Mouse (Mus musculus): ENCODE data around the gene Copb1.

Copb1 gene

GRCm38 (mm10) chr7:114253885-114254833, at the start of gene Copb1:
Copb1 (minus strand) TSS chr7:114254711.
- peak; percentile 76 for DNase-seq (ENCODE audit: low spot score)

GRCm38 (mm10) chr7:114301293-114301782, 46.8 kb upstream of the Copb1 start:
- no peak for DNase-seq (ENCODE audit: low spot score)

DNA sequence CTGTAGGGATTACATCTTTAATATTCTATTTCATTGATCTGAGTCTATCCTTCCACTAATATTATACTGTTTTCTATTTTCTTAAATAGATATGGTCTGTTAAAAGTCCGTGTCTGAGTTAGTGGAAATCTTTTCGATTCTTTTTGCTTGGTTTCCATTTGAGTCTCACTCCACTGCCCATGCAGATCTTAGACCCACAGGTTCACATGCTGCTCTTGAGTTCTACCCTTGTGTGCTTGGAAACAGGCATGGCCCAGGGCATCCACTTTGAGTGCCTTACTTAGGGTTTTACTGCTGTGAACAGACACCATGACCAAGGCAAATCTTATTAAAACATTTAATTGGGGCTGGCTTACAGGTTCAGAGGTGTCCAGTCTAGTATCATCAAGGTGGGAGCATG, 46.3 kb upstream of the Copb1 start:
- no peak for DNase-seq (ENCODE audit: low spot score)

DNA sequence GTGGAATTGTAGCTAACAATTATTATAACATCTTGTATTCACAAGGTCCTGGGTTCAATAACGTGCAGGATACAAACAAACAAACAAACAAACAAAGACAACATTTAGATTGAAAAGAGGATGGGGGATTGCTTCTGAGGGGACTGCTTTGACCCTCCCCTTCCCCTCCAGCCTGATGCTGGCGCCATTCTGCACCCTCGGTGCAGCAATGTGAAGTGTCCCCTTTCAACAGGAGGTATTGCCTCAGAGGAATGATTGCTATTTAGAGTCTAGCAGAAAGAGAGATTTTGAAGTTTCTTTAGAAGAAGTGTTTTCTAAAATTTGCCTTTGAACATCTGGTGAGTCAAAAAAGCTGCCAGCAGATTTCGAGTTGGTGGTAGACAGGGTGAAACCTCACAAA, 44.7 kb upstream of the Copb1 start:
- no peak for DNase-seq (ENCODE audit: low spot score)

DNA sequence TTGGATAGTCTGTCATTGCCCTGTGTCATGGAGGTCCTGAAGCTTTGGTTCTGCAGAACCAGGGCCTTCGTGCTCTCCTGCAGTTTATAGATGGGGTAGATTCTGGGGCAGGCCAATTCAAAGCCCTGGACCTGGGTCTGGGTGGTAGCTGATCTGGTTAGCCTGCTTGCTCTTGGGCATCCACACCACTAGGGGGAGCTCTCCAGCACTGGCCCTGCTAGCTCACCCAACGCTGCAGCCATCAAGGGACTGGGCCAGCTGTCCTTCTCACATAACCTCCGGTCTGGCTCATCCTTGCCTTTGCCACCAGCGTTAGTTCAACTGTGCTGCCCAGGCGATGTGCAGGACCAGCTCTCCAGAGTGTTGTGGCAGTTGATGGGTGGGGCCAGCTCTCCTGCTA, 40.2 kb upstream of the Copb1 start:
- DNase-seq (ENCODE audit: low spot score) = no peak

GRCm38 (mm10) chr7:114293903-114294302, 39.4 kb upstream of the Copb1 start:
- no peak for DNase-seq (ENCODE audit: low spot score)

- DNase-seq (ENCODE audit: low spot score) = no peak
These were observed 38.0 kb upstream of the Copb1 start for GRCm38 (mm10) chr7:114292501-114292971.

DNA sequence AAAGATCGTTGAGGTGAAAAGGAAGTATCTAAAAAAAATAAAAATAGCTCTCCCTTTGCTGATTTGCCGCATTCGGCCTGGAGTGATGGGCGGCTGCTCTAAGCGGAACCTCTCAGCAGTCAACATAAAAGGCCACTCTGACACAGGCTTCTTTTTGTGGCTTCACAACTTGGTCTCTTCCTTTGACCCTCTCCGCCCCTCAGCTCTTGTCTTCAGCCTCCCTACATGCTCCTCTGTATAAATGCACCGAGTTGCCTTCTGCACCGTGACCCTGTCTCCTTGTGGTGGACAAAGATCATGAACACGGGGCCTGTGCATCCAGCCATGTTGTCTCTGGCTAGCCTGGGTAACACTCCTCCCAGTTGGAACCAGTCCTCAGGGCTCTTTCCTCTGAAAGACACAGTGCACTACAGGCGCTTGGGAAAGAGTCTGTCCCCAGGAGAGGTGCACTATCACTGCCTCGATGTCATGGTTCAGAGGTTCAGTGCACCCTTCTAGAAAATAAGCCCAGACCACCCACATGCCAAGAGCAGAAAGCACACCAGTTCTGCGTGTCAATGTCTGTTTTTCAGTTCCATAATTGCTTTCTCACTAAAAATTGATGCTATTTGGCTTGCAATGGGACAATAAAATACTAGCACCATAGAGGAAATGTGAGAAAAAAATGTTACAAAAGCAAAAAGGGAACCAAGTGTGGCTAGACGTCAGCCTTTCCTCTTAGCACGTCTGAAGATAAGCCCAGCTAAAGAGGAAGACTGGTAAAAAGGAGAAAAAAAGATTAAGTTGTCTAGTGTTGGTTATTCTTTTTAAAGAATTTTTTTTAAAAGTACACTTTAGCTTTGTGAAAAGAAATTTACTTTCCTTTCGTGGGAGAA, 37.2 kb upstream of the Copb1 start:
- DNase-seq (ENCODE audit: low spot score) = no peak

GRCm38 (mm10) chr7:114290078-114290506, 35.6 kb upstream of the Copb1 start:
- no peak for DNase-seq (ENCODE audit: low spot score)

- no peak for DNase-seq (ENCODE audit: low spot score)
These were observed 29.9 kb upstream of the Copb1 start for GRCm38 (mm10) chr7:114284296-114284910.

DNA sequence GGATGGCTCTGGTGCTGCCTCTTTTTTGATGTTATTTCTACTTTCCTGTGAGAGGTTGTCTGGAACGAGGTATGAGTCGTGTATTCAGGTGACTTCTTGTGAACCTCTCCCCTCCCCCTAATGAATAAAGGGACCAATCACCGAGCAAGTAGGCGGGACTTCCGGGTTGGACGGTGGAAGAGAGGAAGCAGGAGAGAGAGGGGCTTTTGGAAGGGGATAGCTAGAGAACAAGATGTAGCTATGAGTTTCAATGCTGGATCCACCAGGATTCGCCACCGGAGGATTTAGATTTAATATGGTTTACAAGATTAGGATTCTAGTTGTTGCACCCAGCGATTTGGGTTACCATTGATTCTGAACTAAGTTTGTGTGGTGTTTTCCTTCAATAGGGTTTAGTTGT, 28.5 kb upstream of the Copb1 start:
- DNase-seq (ENCODE audit: low spot score) = no peak

- DNase-seq (ENCODE audit: low spot score) = no peak
These were observed 27.2 kb upstream of the Copb1 start for GRCm38 (mm10) chr7:114281671-114282070.

DNA sequence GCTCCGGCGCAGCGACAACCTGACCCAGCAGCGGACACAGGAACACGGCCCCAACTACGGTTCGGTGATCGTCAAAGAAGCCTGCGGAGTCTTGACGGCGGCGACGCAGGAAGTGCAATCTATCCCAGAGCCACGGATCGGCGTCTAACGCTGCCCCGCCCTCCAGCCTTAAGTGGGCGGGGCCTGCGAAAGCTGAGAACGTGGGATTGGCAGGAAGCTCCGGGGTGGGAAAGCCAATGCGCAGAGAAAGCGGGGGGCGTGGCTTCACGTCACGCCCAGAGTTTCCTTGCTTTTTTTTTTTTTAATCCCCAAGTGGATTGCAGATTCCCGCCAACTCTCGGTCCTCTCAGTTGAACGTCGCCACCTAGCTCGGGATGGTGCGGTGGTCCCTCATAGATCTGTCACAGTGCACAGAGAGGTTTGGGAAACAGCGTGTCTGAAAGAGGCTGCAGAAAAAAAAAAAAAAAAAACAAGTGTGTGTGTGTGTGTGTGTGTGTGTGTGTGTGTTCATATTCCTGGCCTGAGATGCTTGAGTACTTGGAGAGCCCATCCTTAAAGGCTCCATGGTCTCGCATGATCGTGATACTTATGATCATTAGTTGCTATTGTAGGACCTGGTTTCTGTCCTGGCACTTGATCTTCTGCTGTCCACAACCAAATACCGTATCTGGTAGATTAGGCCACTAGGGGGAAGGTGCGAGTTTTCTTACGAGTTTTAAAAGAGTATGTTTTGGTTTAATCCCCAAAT, 21.7 kb upstream of the Copb1 start, which contains the start of gene Psma1:
TSS of gene Psma1 (minus strand) at position 114 of the 748 bp plus-strand sequence.
- DNase-seq (ENCODE audit: low spot score) = peak; percentile 83

GRCm38 (mm10) chr7:114275372-114276004, 21.0 kb upstream of the Copb1 start:
- DNase-seq (ENCODE audit: low spot score) = no peak

GRCm38 (mm10) chr7:114268446-114268845, 13.9 kb upstream of the Copb1 start:
- DNase-seq (ENCODE audit: low spot score) = no peak

GRCm38 (mm10) chr7:114251684-114252083, 2.8 kb downstream of the Copb1 start:
- DNase-seq (ENCODE audit: low spot score) = no peak

DNA sequence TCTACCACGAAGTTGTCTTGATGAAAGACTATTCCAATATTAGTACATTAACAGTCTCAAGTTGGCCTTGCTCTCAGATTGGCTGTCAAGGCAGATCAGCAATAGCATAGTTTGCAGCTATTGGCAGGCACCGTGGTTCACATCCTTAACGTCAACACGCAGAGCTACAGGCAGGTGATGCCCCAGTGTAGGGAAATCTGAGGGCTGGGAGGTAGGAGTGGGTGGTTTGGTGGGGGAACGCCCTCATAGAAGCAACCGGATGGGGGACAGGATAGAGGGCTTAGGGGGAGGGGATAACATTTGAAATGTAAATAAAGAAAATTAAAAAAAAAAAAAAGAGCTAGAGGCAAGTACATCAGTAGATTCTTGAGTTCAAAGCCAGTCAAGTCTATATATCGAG, 20.5 kb downstream of the Copb1 start:
- no peak for DNase-seq (ENCODE audit: low spot score)

DNA sequence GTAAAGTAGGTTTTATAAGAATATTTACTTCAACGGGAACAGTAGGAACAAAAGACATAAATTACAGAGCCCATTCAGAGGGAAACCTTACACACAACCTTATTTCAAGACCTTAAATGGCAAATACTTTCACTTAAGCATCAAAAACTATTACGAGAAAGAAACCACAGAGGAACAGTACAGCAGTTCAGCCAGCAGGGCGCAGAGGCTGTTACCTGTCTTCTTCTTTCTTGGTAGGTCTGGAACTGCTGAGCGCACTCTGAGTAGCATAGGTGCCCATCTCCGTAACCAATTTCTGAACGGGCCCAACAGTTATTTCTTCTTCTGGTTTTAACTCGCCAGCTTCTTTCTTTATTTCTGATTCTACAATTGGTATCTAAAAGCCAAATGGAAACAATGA, 21.5 kb downstream of the Copb1 start:
- DNase-seq (ENCODE audit: low spot score) = no peak

GRCm38 (mm10) chr7:114231857-114232256, 22.7 kb downstream of the Copb1 start:
- no peak for DNase-seq (ENCODE audit: low spot score)

GRCm38 (mm10) chr7:114226521-114226920, 28.0 kb downstream of the Copb1 start:
- DNase-seq (ENCODE audit: low spot score) = no peak

GRCm38 (mm10) chr7:114220433-114220832, 34.1 kb downstream of the Copb1 start:
- DNase-seq (ENCODE audit: low spot score) = no peak

All from urinary bladder, postnatal 10 days (tissue).